Mouse (Mus musculus): ENCODE data around the gene Rims1.

DNA sequence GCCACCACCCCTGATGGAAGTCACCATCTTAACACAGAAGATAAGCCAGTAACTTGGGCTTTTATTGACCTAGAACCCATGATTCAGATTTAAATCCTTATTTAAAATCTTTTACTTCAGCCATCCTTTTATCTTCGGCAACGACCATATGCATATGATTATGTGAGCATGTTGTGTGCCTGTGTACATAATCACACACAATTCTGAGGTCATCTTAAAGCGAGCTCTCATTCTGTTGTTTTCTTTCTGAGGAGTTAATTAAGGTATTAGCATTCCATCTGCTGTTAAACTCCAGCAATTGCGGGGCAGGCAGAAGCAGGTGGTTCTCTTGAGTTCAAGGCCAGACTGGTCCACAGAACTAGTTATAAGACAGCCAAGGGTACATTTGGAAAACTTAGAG lies 452.1 kb downstream of the Rims1 start:
- TF ChIP-seq GATA1 (IDR thresholded peaks at IDR 0.05; ENCODE audit: borderline replicate concordance, low read length) (no peak), FLI1 (IDR thresholded peaks at IDR 0.05; ENCODE audit: low read length) (no peak)
